Mouse (Mus musculus): ENCODE data around the gene Jarid2. TPM values are rescaled to one million over a fixed set of nuclear protein-coding genes. Genes with fewer than 3 reads are reported as not detected.

Jarid2 gene
- polyA plus RNA-seq, 1 experiment from 2014 or later: 31.1 TPM

GRCm38 (mm10) chr13:44758750-44759149, 29.5 kb downstream of the Jarid2 start:
- ATAC-seq (ENCODE audit: low FRiP score): no peak
- H3K36me3 ChIP-seq: no peaks in the 10 kb centered on the region
- H3K27me3 ChIP-seq (replicated peaks): no peaks in the 10 kb centered on the region
- peaks cover 26% of the 10 kb centered on the region for H3K4me1 ChIP-seq
- H3K4me3 ChIP-seq (replicated peaks): no peak overlapping the region
- H3K9me3 ChIP-seq (replicated peaks): no peaks in the 10 kb centered on the region
- H3K4me2 ChIP-seq: no peak overlapping the region
- no peak overlapping the region for H3K27ac ChIP-seq (replicated peaks)
- 88% methylated on average over 1 of the region's 1 CpGs for WGBS
- H3K9ac ChIP-seq (replicated peaks): no peak overlapping the region

- Histone ChIP-seq H3K4me1 (peaks cover 15% of the 10 kb centered on the region), H3K36me3 (no peaks in the 10 kb centered on the region), H3K27ac (replicated peaks) (no peak overlapping the region), H3K4me3 (replicated peaks) (no peak overlapping the region), H3K9me3 (replicated peaks) (no peaks in the 10 kb centered on the region), H3K9ac (replicated peaks) (no peak overlapping the region), H3K4me2 (no peak overlapping the region), H3K27me3 (replicated peaks) (no peaks in the 10 kb centered on the region)
- no peak for ATAC-seq (ENCODE audit: low FRiP score)
- 86% methylated on average over 1 of the region's 1 CpGs for WGBS
These were observed 31.5 kb downstream of the Jarid2 start for GRCm38 (mm10) chr13:44760761-44761160.

- Histone ChIP-seq H3K36me3 (no peaks in the 10 kb centered on the region), H3K4me1 (peaks cover 14% of the 10 kb centered on the region; the same call in 1 of the 2 replicates), H3K4me3 (replicated peaks) (no peak overlapping the region), H3K9me3 (replicated peaks) (no peaks in the 10 kb centered on the region), H3K27me3 (replicated peaks) (no peaks in the 10 kb centered on the region), H3K9ac (replicated peaks) (no peak overlapping the region), H3K27ac (replicated peaks) (no peak overlapping the region), H3K4me2 (no peak overlapping the region)
- no peak for ATAC-seq (ENCODE audit: low FRiP score)
- 76% methylated on average over 3 of the region's 3 CpGs for WGBS
These were observed 33.8 kb downstream of the Jarid2 start for GRCm38 (mm10) chr13:44763068-44763467.

- Histone ChIP-seq H3K9me3 (replicated peaks) (no peaks in the 10 kb centered on the region), H3K4me2 (no peak overlapping the region), H3K27ac (replicated peaks) (no peak overlapping the region), H3K36me3 (no peaks in the 10 kb centered on the region), H3K27me3 (replicated peaks) (no peaks in the 10 kb centered on the region), H3K4me3 (replicated peaks) (no peak overlapping the region), H3K4me1 (0 out of 2 replicates have a peak, but pooled peaks cover 3% of the 10 kb centered on the region), H3K9ac (replicated peaks) (no peak overlapping the region)
- ATAC-seq (ENCODE audit: low FRiP score): no peak
- 80% methylated on average over 6 of the region's 6 CpGs for WGBS
These were observed 38.5 kb downstream of the Jarid2 start for GRCm38 (mm10) chr13:44767751-44768150.

GRCm38 (mm10) chr13:44770808-44771605, 41.7 kb downstream of the Jarid2 start:
- Histone ChIP-seq H3K36me3 (no peaks in the 10 kb centered on the region), H3K27ac (replicated peaks) (no peak overlapping the region), H3K9me3 (replicated peaks) (no peaks in the 10 kb centered on the region), H3K27me3 (replicated peaks) (no peaks in the 10 kb centered on the region), H3K9ac (replicated peaks) (no peak overlapping the region), H3K4me2 (no peak overlapping the region), H3K4me3 (replicated peaks) (no peak overlapping the region), H3K4me1 (no peaks in the 10 kb centered on the region)
- WGBS: 65% methylated on average over 5 of the region's 5 CpGs
- no peak for ATAC-seq (ENCODE audit: low FRiP score)

- 73% methylated on average over 3 of the region's 3 CpGs for WGBS
- no peak for ATAC-seq (ENCODE audit: low FRiP score)
These were observed 43.5 kb downstream of the Jarid2 start for GRCm38 (mm10) chr13:44772816-44773215.

GRCm38 (mm10) chr13:44774351-44774750, 45.1 kb downstream of the Jarid2 start:
- Histone ChIP-seq H3K4me1 (no peaks in the 10 kb centered on the region), H3K4me2 (no peak overlapping the region), H3K36me3 (no peaks in the 10 kb centered on the region), H3K4me3 (replicated peaks) (no peak overlapping the region), H3K9ac (replicated peaks) (no peak overlapping the region), H3K9me3 (replicated peaks) (no peaks in the 10 kb centered on the region), H3K27ac (replicated peaks) (no peak overlapping the region), H3K27me3 (replicated peaks) (no peaks in the 10 kb centered on the region)
- 92% methylated on average over 4 of the region's 4 CpGs for WGBS
- no peak for ATAC-seq (ENCODE audit: low FRiP score)

More at GRCm38 (mm10) chr13:44772816-44773215, 43.5 kb downstream of the Jarid2 start:
- no peak overlapping the region for H3K27ac ChIP-seq (replicated peaks)
- no peaks in the 10 kb centered on the region for H3K4me1 ChIP-seq
- H3K9ac ChIP-seq (replicated peaks): no peak overlapping the region
- H3K36me3 ChIP-seq: no peaks in the 10 kb centered on the region
- no peaks in the 10 kb centered on the region for H3K9me3 ChIP-seq (replicated peaks)
- H3K4me3 ChIP-seq (replicated peaks): no peak overlapping the region
- H3K4me2 ChIP-seq: no peak overlapping the region
- no peaks in the 10 kb centered on the region for H3K27me3 ChIP-seq (replicated peaks)

- no peaks in the 10 kb centered on the region for H3K4me1 ChIP-seq
- H3K4me2 ChIP-seq: no peak overlapping the region
- no peak overlapping the region for H3K4me3 ChIP-seq (replicated peaks)
- ATAC-seq (ENCODE audit: low FRiP score): no peak
- H3K36me3 ChIP-seq: no peaks in the 10 kb centered on the region
- H3K27me3 ChIP-seq (replicated peaks): no peaks in the 10 kb centered on the region
- no peak overlapping the region for H3K9ac ChIP-seq (replicated peaks)
- no peak overlapping the region for H3K27ac ChIP-seq (replicated peaks)
- 92% methylated on average over 3 of the region's 3 CpGs for WGBS
- H3K9me3 ChIP-seq (replicated peaks): no peaks in the 10 kb centered on the region
These were observed 46.1 kb downstream of the Jarid2 start for GRCm38 (mm10) chr13:44775396-44775795.

GRCm38 (mm10) chr13:44780506-44780905, 51.2 kb downstream of the Jarid2 start:
- H3K9ac ChIP-seq (replicated peaks): no peak overlapping the region
- H3K4me1 ChIP-seq: no peaks in the 10 kb centered on the region
- WGBS: 86% methylated on average over 1 of the region's 1 CpGs
- H3K27me3 ChIP-seq (replicated peaks): no peaks in the 10 kb centered on the region
- H3K9me3 ChIP-seq (replicated peaks): no peaks in the 10 kb centered on the region
- H3K36me3 ChIP-seq: no peaks in the 10 kb centered on the region
- no peak overlapping the region for H3K4me2 ChIP-seq
- no peak overlapping the region for H3K27ac ChIP-seq (replicated peaks)
- ATAC-seq (ENCODE audit: low FRiP score): no peak
- no peak overlapping the region for H3K4me3 ChIP-seq (replicated peaks)

GRCm38 (mm10) chr13:44781126-44781525, 51.9 kb downstream of the Jarid2 start:
- no peaks in the 10 kb centered on the region for H3K9me3 ChIP-seq (replicated peaks)
- H3K9ac ChIP-seq (replicated peaks): no peak overlapping the region
- no peak overlapping the region for H3K4me2 ChIP-seq
- 90% methylated on average over 2 of the region's 2 CpGs for WGBS
- no peak overlapping the region for H3K27ac ChIP-seq (replicated peaks)
- H3K27me3 ChIP-seq (replicated peaks): no peaks in the 10 kb centered on the region
- H3K36me3 ChIP-seq: no peaks in the 10 kb centered on the region
- ATAC-seq (ENCODE audit: low FRiP score): no peak
- no peak overlapping the region for H3K4me3 ChIP-seq (replicated peaks)
- peaks cover 5% of the 10 kb centered on the region; the same call in 1 of the 2 replicates for H3K4me1 ChIP-seq

GRCm38 (mm10) chr13:44784551-44784950, 55.3 kb downstream of the Jarid2 start:
- H3K4me2 ChIP-seq: no peak overlapping the region
- 58% methylated on average over 1 of the region's 1 CpGs for WGBS
- H3K4me3 ChIP-seq (replicated peaks): no peak overlapping the region
- H3K27me3 ChIP-seq (replicated peaks): no peaks in the 10 kb centered on the region
- no peaks in the 10 kb centered on the region for H3K9me3 ChIP-seq (replicated peaks)
- H3K36me3 ChIP-seq: no peaks in the 10 kb centered on the region
- H3K9ac ChIP-seq (replicated peaks): no peak overlapping the region
- H3K4me1 ChIP-seq: peaks cover 12% of the 10 kb centered on the region; the same call in 1 of the 2 replicates
- no peak for ATAC-seq (ENCODE audit: low FRiP score)
- H3K27ac ChIP-seq (replicated peaks): no peak overlapping the region

GRCm38 (mm10) chr13:44786291-44786690, 57.0 kb downstream of the Jarid2 start:
- H3K4me3 ChIP-seq (replicated peaks): no peak overlapping the region
- WGBS: 38% methylated on average over 4 of the region's 4 CpGs
- 0 out of 2 replicates have a peak overlapping the region, but pooled peaks have one; percentile 38 for H3K27ac ChIP-seq (replicated peaks)
- no peaks in the 10 kb centered on the region for H3K9me3 ChIP-seq (replicated peaks)
- H3K36me3 ChIP-seq: no peaks in the 10 kb centered on the region
- peaks cover 12% of the 10 kb centered on the region; the same call in 1 of the 2 replicates for H3K4me1 ChIP-seq
- 0 out of 2 replicates have a peak, but pooled peaks have one; percentile 72 for ATAC-seq (ENCODE audit: low FRiP score)
- no peaks in the 10 kb centered on the region for H3K27me3 ChIP-seq (replicated peaks)
- H3K9ac ChIP-seq (replicated peaks): no peak overlapping the region
- no peak overlapping the region for H3K4me2 ChIP-seq
